Mouse (Mus musculus): ENCODE results near the gene Natd1. TPM values are rescaled to one million over a fixed set of nuclear protein-coding genes. Genes with fewer than 3 reads are reported as not detected.

Gene Natd1
- polyA plus RNA-seq, 1 experiment from 2014 or later: 16.9 TPM

- Histone ChIP-seq H3K27me3 (ENCODE audit: control insufficient read depth, insufficient read depth, low read length) (no peaks in the 10 kb centered on the region), H3K27ac (ENCODE audit: low read length) (peak overlapping the region; percentile 58), H3K4me3 (ENCODE audit: low read length) (no peak overlapping the region), H3K4me1 (ENCODE audit: control insufficient read depth, insufficient read depth, low read length) (peaks cover 34% of the 10 kb centered on the region), H3K9ac (ENCODE audit: low read length) (no peak overlapping the region), H3K4me2 (ENCODE audit: low read depth, low read length) (0 out of 2 replicates have a peak overlapping the region, but pooled peaks have one; percentile 21), H3K36me3 (ENCODE audit: control insufficient read depth, insufficient read depth) (no peaks in the 10 kb centered on the region), H3K9me3 (replicated peaks; ENCODE audit: control insufficient read depth, low read length) (no peaks in the 10 kb centered on the region)
- 76% methylated on average over 2 of the region's 2 CpGs for WGBS
- ATAC-seq (replicated peaks; ENCODE audit: extremely low read depth, insufficient read depth, low FRiP score): no peak
Measured at GRCm38 (mm10) chr11:60934795-60935194, 20.2 kb upstream of the Natd1 start.

- ATAC-seq (replicated peaks; ENCODE audit: extremely low read depth, insufficient read depth, low FRiP score): no peak
- WGBS: 67% methylated on average over 10 of the region's 10 CpGs
Measured at GRCm38 (mm10) chr11:60933178-60933930, 18.8 kb upstream of the Natd1 start.

GRCm38 (mm10) chr11:60932503-60933020, 18.0 kb upstream of the Natd1 start:
- H3K36me3 ChIP-seq (ENCODE audit: control insufficient read depth, insufficient read depth): no peaks in the 10 kb centered on the region
- H3K4me2 ChIP-seq (ENCODE audit: low read depth, low read length): peak overlapping the region; percentile 74
- no peaks in the 10 kb centered on the region for H3K27me3 ChIP-seq (ENCODE audit: control insufficient read depth, insufficient read depth, low read length)
- WGBS: 3% methylated on average over 7 of the region's 7 CpGs
- H3K9ac ChIP-seq (ENCODE audit: low read length): peak overlapping the region; percentile 94
- no peak for ATAC-seq (replicated peaks; ENCODE audit: extremely low read depth, insufficient read depth, low FRiP score)
- no peaks in the 10 kb centered on the region for H3K9me3 ChIP-seq (replicated peaks; ENCODE audit: control insufficient read depth, low read length)
- peak overlapping the region; percentile 89 for H3K27ac ChIP-seq (ENCODE audit: low read length)
- H3K4me3 ChIP-seq (ENCODE audit: low read length): peak overlapping the region; percentile 94
- H3K4me1 ChIP-seq (ENCODE audit: control insufficient read depth, insufficient read depth, low read length): peaks cover 37% of the 10 kb centered on the region

More at GRCm38 (mm10) chr11:60933178-60933930, 18.8 kb upstream of the Natd1 start:
- Histone ChIP-seq H3K4me2 (ENCODE audit: low read depth, low read length) (peak overlapping the region; percentile 74), H3K27me3 (ENCODE audit: control insufficient read depth, insufficient read depth, low read length) (no peaks in the 10 kb centered on the region), H3K9ac (ENCODE audit: low read length) (peak overlapping the region; percentile 94), H3K4me1 (ENCODE audit: control insufficient read depth, insufficient read depth, low read length) (peaks cover 34% of the 10 kb centered on the region), H3K4me3 (ENCODE audit: low read length) (peak overlapping the region; percentile 94), H3K36me3 (ENCODE audit: control insufficient read depth, insufficient read depth) (no peaks in the 10 kb centered on the region), H3K9me3 (replicated peaks; ENCODE audit: control insufficient read depth, low read length) (no peaks in the 10 kb centered on the region), H3K27ac (ENCODE audit: low read length) (peak overlapping the region; percentile 12; the same call in 1 of the 2 replicates)

GRCm38 (mm10) chr11:60931869-60932481, 17.4 kb upstream of the Natd1 start, which contains the start of gene Map2k3:
Map2k3 (plus strand) TSS chr11:60932033.
- Histone ChIP-seq H3K27me3 (ENCODE audit: control insufficient read depth, insufficient read depth, low read length) (no peaks in the 10 kb centered on the region), H3K4me3 (ENCODE audit: low read length) (peak within 1 kb of the TSS; percentile 94), H3K9me3 (replicated peaks; ENCODE audit: control insufficient read depth, low read length) (no peaks in the 10 kb centered on the region), H3K9ac (ENCODE audit: low read length) (peak within 1 kb of the TSS; percentile 94), H3K4me2 (ENCODE audit: low read depth, low read length) (peak within 1 kb of the TSS; percentile 77), H3K27ac (ENCODE audit: low read length) (peak within 1 kb of the TSS; percentile 89), H3K36me3 (ENCODE audit: control insufficient read depth, insufficient read depth) (no peaks in the 10 kb centered on the region), H3K4me1 (ENCODE audit: control insufficient read depth, insufficient read depth, low read length) (peaks cover 41% of the 10 kb centered on the region)
- WGBS: under 1% methylated on average over 54 of the region's 59 CpGs
- ATAC-seq (replicated peaks; ENCODE audit: extremely low read depth, insufficient read depth, low FRiP score): peak; percentile 94

- peak overlapping the region; percentile 94 for H3K4me3 ChIP-seq (ENCODE audit: low read length)
- peak overlapping the region; percentile 72 for H3K9ac ChIP-seq (ENCODE audit: low read length)
- WGBS: 2% methylated on average over 30 of the region's 30 CpGs
- H3K9me3 ChIP-seq (replicated peaks; ENCODE audit: control insufficient read depth, low read length): no peaks in the 10 kb centered on the region
- peaks cover 41% of the 10 kb centered on the region for H3K4me1 ChIP-seq (ENCODE audit: control insufficient read depth, insufficient read depth, low read length)
- H3K27me3 ChIP-seq (ENCODE audit: control insufficient read depth, insufficient read depth, low read length): no peaks in the 10 kb centered on the region
- H3K4me2 ChIP-seq (ENCODE audit: low read depth, low read length): peak overlapping the region; percentile 77
- H3K27ac ChIP-seq (ENCODE audit: low read length): peak overlapping the region; percentile 36; the same call in 1 of the 2 replicates
- H3K36me3 ChIP-seq (ENCODE audit: control insufficient read depth, insufficient read depth): no peaks in the 10 kb centered on the region
- peak; percentile 16 for ATAC-seq (replicated peaks; ENCODE audit: extremely low read depth, insufficient read depth, low FRiP score)
Measured at GRCm38 (mm10) chr11:60931282-60931868, 16.8 kb upstream of the Natd1 start.

GRCm38 (mm10) chr11:60930724-60931281, 16.3 kb upstream of the Natd1 start:
- Histone ChIP-seq H3K4me1 (ENCODE audit: control insufficient read depth, insufficient read depth, low read length) (peaks cover 41% of the 10 kb centered on the region), H3K36me3 (ENCODE audit: control insufficient read depth, insufficient read depth) (no peaks in the 10 kb centered on the region), H3K9me3 (replicated peaks; ENCODE audit: control insufficient read depth, low read length) (no peaks in the 10 kb centered on the region), H3K9ac (ENCODE audit: low read length) (peak overlapping the region; percentile 72), H3K4me3 (ENCODE audit: low read length) (peak overlapping the region; percentile 94), H3K4me2 (ENCODE audit: low read depth, low read length) (peak overlapping the region; percentile 77), H3K27me3 (ENCODE audit: control insufficient read depth, insufficient read depth, low read length) (no peaks in the 10 kb centered on the region), H3K27ac (ENCODE audit: low read length) (peak overlapping the region; percentile 9; the same call in 1 of the 2 replicates)
- no peak for ATAC-seq (replicated peaks; ENCODE audit: extremely low read depth, insufficient read depth, low FRiP score)
- WGBS: 10% methylated on average over 7 of the region's 7 CpGs

- under 1% methylated on average over 9 of the region's 9 CpGs for WGBS
- H3K27me3 ChIP-seq (ENCODE audit: control insufficient read depth, insufficient read depth, low read length): no peaks in the 10 kb centered on the region
- H3K27ac ChIP-seq (ENCODE audit: low read length): no peak overlapping the region
- peak overlapping the region; percentile 52 for H3K4me2 ChIP-seq (ENCODE audit: low read depth, low read length)
- no peaks in the 10 kb centered on the region for H3K9me3 ChIP-seq (replicated peaks; ENCODE audit: control insufficient read depth, low read length)
- no peak overlapping the region for H3K9ac ChIP-seq (ENCODE audit: low read length)
- peak overlapping the region; percentile 23 for H3K4me3 ChIP-seq (ENCODE audit: low read length)
- H3K36me3 ChIP-seq (ENCODE audit: control insufficient read depth, insufficient read depth): no peaks in the 10 kb centered on the region
- ATAC-seq (replicated peaks; ENCODE audit: extremely low read depth, insufficient read depth, low FRiP score): peak; percentile 55
- H3K4me1 ChIP-seq (ENCODE audit: control insufficient read depth, insufficient read depth, low read length): peaks cover 18% of the 10 kb centered on the region
Measured at GRCm38 (mm10) chr11:60927264-60927663, 12.7 kb upstream of the Natd1 start.

- no peak for ATAC-seq (replicated peaks; ENCODE audit: extremely low read depth, insufficient read depth, low FRiP score)
- 80% methylated on average over 1 of the region's 1 CpGs for WGBS
- H3K4me3 ChIP-seq (ENCODE audit: low read length): no peak overlapping the region
- no peak overlapping the region for H3K9ac ChIP-seq (ENCODE audit: low read length)
- H3K27ac ChIP-seq (ENCODE audit: low read length): no peak overlapping the region
- H3K27me3 ChIP-seq (ENCODE audit: control insufficient read depth, insufficient read depth, low read length): no peaks in the 10 kb centered on the region
- no peak overlapping the region for H3K4me2 ChIP-seq (ENCODE audit: low read depth, low read length)
- H3K9me3 ChIP-seq (replicated peaks; ENCODE audit: control insufficient read depth, low read length): no peaks in the 10 kb centered on the region
- peaks cover 7% of the 10 kb centered on the region for H3K4me1 ChIP-seq (ENCODE audit: control insufficient read depth, insufficient read depth, low read length)
- H3K36me3 ChIP-seq (ENCODE audit: control insufficient read depth, insufficient read depth): no peaks in the 10 kb centered on the region
Measured at GRCm38 (mm10) chr11:60924981-60925380, 10.4 kb upstream of the Natd1 start.
